In the genomic region with DNA sequence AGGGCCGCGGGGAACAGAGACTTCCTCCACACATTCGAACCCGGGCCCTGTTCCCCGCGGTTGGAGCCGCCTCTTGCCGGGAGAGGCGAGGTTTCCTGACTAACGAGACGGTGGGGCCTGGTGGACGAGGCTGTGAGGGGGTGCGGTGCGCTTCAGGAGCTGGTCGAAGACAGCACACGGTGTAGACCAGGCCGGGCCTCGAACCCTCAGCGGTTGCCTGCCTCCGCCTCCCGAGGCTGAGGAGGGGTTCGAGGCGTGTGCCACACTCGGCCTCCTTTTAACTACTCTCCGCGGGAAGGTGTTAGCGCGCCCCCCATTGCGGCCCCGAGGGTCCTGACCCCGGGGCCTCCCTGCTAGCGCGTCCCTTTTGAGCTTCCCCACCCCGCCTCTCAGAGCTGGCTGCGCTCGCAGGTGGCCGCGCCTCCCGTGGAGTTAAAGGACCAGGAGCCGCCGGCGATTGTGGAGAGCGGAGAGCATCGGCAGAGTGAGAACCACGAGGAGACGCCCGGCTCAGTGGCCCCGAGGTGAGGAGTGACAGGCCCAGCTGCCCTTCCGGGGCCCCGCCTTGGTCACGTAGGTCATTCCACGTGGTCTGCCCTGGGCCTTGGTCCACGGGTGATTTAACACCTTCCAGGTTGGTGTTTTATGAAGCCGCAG, we compare ENCODE assay signal across 9 mouse cellular contexts. TPM values are rescaled to one million over a fixed set of nuclear protein-coding genes. Genes with fewer than 3 reads are reported as not detected.
A peak's percentile ranks its signal among the peaks of the same experiment; 100 is the strongest.
DNase-seq lines count a peak whose midpoint lies in the region; ATAC-seq and TF ChIP-seq lines count a peak whose summit lies in the region.
"Had no signal": no experiment of that assay in that cellular context is flagged by ENCODE, and none has a peak within 500 bp of the region (broad histone marks: within the 10 kb centered on the region; RNA-seq: fewer than 3 reads in every experiment).

No protein-coding gene starts in this region.

- H3K4me3 ChIP-seq in cerebellum, adult 2 months (replicated peaks; ENCODE audit: insufficient read depth, low read depth, low read length), result peak overlapping the region; percentile 56
- H3K4me3 ChIP-seq in forebrain, embryonic 13.5 days, result peak overlapping the region; percentile 45
- H3K4me3 ChIP-seq in hindbrain, embryonic 16.5 days (ENCODE audit: low read length), result peak overlapping the region; percentile 56
- peak overlapping the region; percentile 65 for H3K4me3 ChIP-seq in liver, embryonic 12.5 days
- H3K4me3 ChIP-seq in midbrain, postnatal 0 days (ENCODE audit: low read depth, low read length), result peak overlapping the region; percentile 48

- 7% methylated on average over 54 of the region's 54 CpGs for WGBS in cerebellum, adult 2 months
- WGBS in forebrain, embryonic 13.5 days, result 3% methylated on average over 54 of the region's 54 CpGs
- 3% methylated on average over 51 of the region's 54 CpGs for WGBS in hindbrain, embryonic 16.5 days
- WGBS in liver, embryonic 12.5 days (ENCODE audit: insufficient replicate concordance), result 3% methylated on average over 54 of the region's 54 CpGs
- 5% methylated on average over 41 of the region's 54 CpGs for WGBS in midbrain, postnatal 0 days

- no peaks in the 10 kb centered on the region for H3K27me3 ChIP-seq in cerebellum, adult 2 months (ENCODE audit: control insufficient read depth, insufficient read depth, low read length)
- H3K27me3 ChIP-seq in forebrain, embryonic 13.5 days, result 0 out of 2 replicates have a peak, but pooled peaks cover 6% of the 10 kb centered on the region
- H3K27me3 ChIP-seq in hindbrain, embryonic 16.5 days (replicated peaks; ENCODE audit: control insufficient read depth, insufficient read depth, low read length), result peaks cover 3% of the 10 kb centered on the region; the same call in 1 of the 2 replicates
- H3K27me3 ChIP-seq in liver, embryonic 12.5 days (replicated peaks), result no peaks in the 10 kb centered on the region
- no peaks in the 10 kb centered on the region for H3K27me3 ChIP-seq in midbrain, postnatal 0 days (ENCODE audit: insufficient read depth, low read length)
- H3K27me3 ChIP-seq: CH12.LX had no signal

- peak in 1 of 2 experiments; percentile 29 for DNase-seq in cerebellum, adult 2 months
- DNase-seq in cerebellum, adult 11 months, result no peak
- DNase-seq in adrenal gland, adult 2 months, result peak; percentile 47
- no peak for DNase-seq in midbrain, postnatal 0 days (ENCODE audit: low spot score)
- peak; percentile 37 for DNase-seq in thymus, postnatal 25 days

- peaks cover 6% of the 10 kb centered on the region for H3K4me1 ChIP-seq in cerebellum, adult 2 months (ENCODE audit: control insufficient read depth, insufficient read depth, low read length)
- H3K4me1 ChIP-seq in forebrain, embryonic 13.5 days, result peaks cover 28% of the 10 kb centered on the region
- H3K4me1 ChIP-seq in hindbrain, embryonic 16.5 days (ENCODE audit: control insufficient read depth, insufficient read depth, low read depth, low read length), result peaks cover 13% of the 10 kb centered on the region
- peaks cover 47% of the 10 kb centered on the region for H3K4me1 ChIP-seq in liver, embryonic 12.5 days
- H3K4me1 ChIP-seq in midbrain, postnatal 0 days (ENCODE audit: insufficient read depth, low read length), result peaks cover 8% of the 10 kb centered on the region; the same call in 1 of the 2 replicates

- no peaks in the 10 kb centered on the region for H3K9me3 ChIP-seq in forebrain, embryonic 13.5 days (replicated peaks)
- no peaks in the 10 kb centered on the region for H3K9me3 ChIP-seq in hindbrain, embryonic 16.5 days (ENCODE audit: control insufficient read depth, low read length)
- no peaks in the 10 kb centered on the region for H3K9me3 ChIP-seq in liver, embryonic 12.5 days (replicated peaks)
- H3K9me3 ChIP-seq in midbrain, postnatal 0 days (ENCODE audit: low read length), result no peaks in the 10 kb centered on the region

- no peak overlapping the region for H3K27ac ChIP-seq in cerebellum, adult 2 months (ENCODE audit: insufficient read depth, low read length)
- H3K27ac ChIP-seq in forebrain, embryonic 13.5 days, result no peak overlapping the region
- H3K27ac ChIP-seq in hindbrain, embryonic 16.5 days (ENCODE audit: low read depth, low read length), result no peak overlapping the region
- peak overlapping the region; percentile 89 for H3K27ac ChIP-seq in liver, embryonic 12.5 days
- no peak overlapping the region for H3K27ac ChIP-seq in midbrain, postnatal 0 days (ENCODE audit: low read depth, low read length)

- H3K4me2 ChIP-seq in forebrain, embryonic 13.5 days, result peak overlapping the region; percentile 82
- peak overlapping the region; percentile 98 for H3K4me2 ChIP-seq in hindbrain, embryonic 16.5 days (ENCODE audit: low read length)
- H3K4me2 ChIP-seq in liver, embryonic 12.5 days, result peak overlapping the region; percentile 100
- H3K4me2 ChIP-seq in midbrain, postnatal 0 days (ENCODE audit: low read depth, low read length, poor library complexity, severe bottlenecking), result peak overlapping the region; percentile 84

- no peak for TF ChIP-seq CTCF in cerebellum, adult 2 months (IDR thresholded peaks at IDR 0.05; ENCODE audit: borderline replicate concordance, insufficient read depth, low read depth, low read length)
- no peak for TF ChIP-seq CTCF in midbrain, postnatal 0 days (IDR thresholded peaks at IDR 0.05)

- peak overlapping the region; percentile 65 for H3K9ac ChIP-seq in forebrain, embryonic 13.5 days
- peak overlapping the region; percentile 62 for H3K9ac ChIP-seq in hindbrain, embryonic 16.5 days (ENCODE audit: low read depth, low read length)
- peak overlapping the region; percentile 81 for H3K9ac ChIP-seq in liver, embryonic 12.5 days
- H3K9ac ChIP-seq in midbrain, postnatal 0 days (replicated peaks; ENCODE audit: low read length, poor library complexity, severe bottlenecking), result peak overlapping the region; percentile 55

- H3K36me3 ChIP-seq in forebrain, embryonic 13.5 days (ENCODE audit: poor library complexity, severe bottlenecking), result peaks cover 30% of the 10 kb centered on the region
- H3K36me3 ChIP-seq in hindbrain, embryonic 16.5 days (ENCODE audit: control insufficient read depth, insufficient read depth, low read length), result peaks cover 9% of the 10 kb centered on the region
- peaks cover 38% of the 10 kb centered on the region for H3K36me3 ChIP-seq in liver, embryonic 12.5 days
- peaks cover 23% of the 10 kb centered on the region for H3K36me3 ChIP-seq in midbrain, postnatal 0 days (ENCODE audit: insufficient read depth, low read length)

- peak; percentile 66 for ATAC-seq in forebrain, embryonic 13.5 days
- peak; percentile 49 for ATAC-seq in hindbrain, embryonic 16.5 days
- peak; percentile 70 for ATAC-seq in liver, embryonic 12.5 days
- ATAC-seq in midbrain, postnatal 0 days (ENCODE audit: low FRiP score), result peak; percentile 64

- TF ChIP-seq POLR2A in cerebellum, adult 2 months (IDR thresholded peaks at IDR 0.05; ENCODE audit: borderline replicate concordance, insufficient read depth, low read length), result no peak

RNA-seq across cellular contexts. Expression of a gene that starts 0.5 kb away (rescaled TPM):
- 6.0 and 7.5 TPM in 2 replicates for polyA plus RNA-seq in cerebellum, adult 2 months (2012; rRNA removed)
- total RNA-seq in adrenal gland, adult 2 months (2021), result 1 to 10 TPM; 8.0 to 8.7 TPM
- 0.80 and 2.1 TPM in 2 replicates for polyA plus RNA-seq in adrenal gland, adult 2 months (2012; rRNA removed)
- 80.3 and 85.1 TPM in 2 replicates for polyA plus RNA-seq in forebrain, embryonic 13.5 days (2015; fragmentation: Nextera tagmentation; extraction: Ambion mirVana)
- polyA plus RNA-seq in hindbrain, embryonic 16.5 days (2015; fragmentation: Nextera tagmentation; extraction: Ambion mirVana), result 38.1 and 46.6 TPM in 2 replicates
- polyA plus RNA-seq in liver, embryonic 12.5 days (2016; fragmentation: Nextera tagmentation; extraction: Ambion mirVana), result 110 TPM in 2 replicates
- 29.5 and 31.7 TPM in 2 replicates for total RNA-seq in midbrain, postnatal 0 days (2014; rRNA removed)
- polyA plus RNA-seq in midbrain, postnatal 0 days (2015; fragmentation: Nextera tagmentation; extraction: Ambion mirVana), result 56.2 and 61.4 TPM in 2 replicates
- total RNA-seq: CH12.LX had no signal

RNA-seq across cellular contexts. Expression of a gene that starts 15.6 kb away (rescaled TPM):
- 69.9 and 72.0 TPM in 2 replicates for polyA plus RNA-seq in cerebellum, adult 2 months (2012; rRNA removed)
- total RNA-seq in adrenal gland, adult 2 months (2021), result 10 to 100 TPM; 61.6 to 69.3 TPM
- 45.3 and 51.4 TPM in 2 replicates for polyA plus RNA-seq in adrenal gland, adult 2 months (2012; rRNA removed)
- 123 and 127 TPM in 2 replicates for polyA plus RNA-seq in forebrain, embryonic 13.5 days (2015; fragmentation: Nextera tagmentation; extraction: Ambion mirVana)
- polyA plus RNA-seq in hindbrain, embryonic 16.5 days (2015; fragmentation: Nextera tagmentation; extraction: Ambion mirVana), result 112 and 114 TPM in 2 replicates
- polyA plus RNA-seq in liver, embryonic 12.5 days (2016; fragmentation: Nextera tagmentation; extraction: Ambion mirVana), result 96.3 and 98.6 TPM in 2 replicates
- total RNA-seq in midbrain, postnatal 0 days (2014; rRNA removed), result 74.8 and 84.6 TPM in 2 replicates
- polyA plus RNA-seq in midbrain, postnatal 0 days (2015; fragmentation: Nextera tagmentation; extraction: Ambion mirVana), result 92.7 and 103 TPM in 2 replicates

RNA-seq across cellular contexts. Expression of a gene that starts 21.3 kb away (rescaled TPM):
- polyA plus RNA-seq in cerebellum, adult 2 months (2012; rRNA removed), result 88.2 and 95.2 TPM in 2 replicates
- 10 to 100 TPM; 50.1 to 59.0 TPM for total RNA-seq in adrenal gland, adult 2 months (2021)
- polyA plus RNA-seq in adrenal gland, adult 2 months (2012; rRNA removed), result 652 and 657 TPM in 2 replicates
- polyA plus RNA-seq in forebrain, embryonic 13.5 days (2015; fragmentation: Nextera tagmentation; extraction: Ambion mirVana), result 33.2 and 34.2 TPM in 2 replicates
- 41.4 and 42.8 TPM in 2 replicates for polyA plus RNA-seq in hindbrain, embryonic 16.5 days (2015; fragmentation: Nextera tagmentation; extraction: Ambion mirVana)
- polyA plus RNA-seq in liver, embryonic 12.5 days (2016; fragmentation: Nextera tagmentation; extraction: Ambion mirVana), result 41.1 and 44.3 TPM in 2 replicates
- total RNA-seq in midbrain, postnatal 0 days (2014; rRNA removed), result 22.1 and 30.5 TPM in 2 replicates
- 33.2 and 35.3 TPM in 2 replicates for polyA plus RNA-seq in midbrain, postnatal 0 days (2015; fragmentation: Nextera tagmentation; extraction: Ambion mirVana)

RNA-seq across cellular contexts. Expression of a gene that starts 25.7 kb away (rescaled TPM):
- polyA plus RNA-seq in cerebellum, adult 2 months (2012; rRNA removed), result 343 and 394 TPM in 2 replicates
- total RNA-seq in adrenal gland, adult 2 months (2021), result 100 to 1,000 TPM; 684 to 730 TPM
- 88.2 and 91.2 TPM in 2 replicates for polyA plus RNA-seq in adrenal gland, adult 2 months (2012; rRNA removed)
- polyA plus RNA-seq in forebrain, embryonic 13.5 days (2015; fragmentation: Nextera tagmentation; extraction: Ambion mirVana), result 549 and 569 TPM in 2 replicates
- polyA plus RNA-seq in hindbrain, embryonic 16.5 days (2015; fragmentation: Nextera tagmentation; extraction: Ambion mirVana), result 743 and 792 TPM in 2 replicates
- polyA plus RNA-seq in liver, embryonic 12.5 days (2016; fragmentation: Nextera tagmentation; extraction: Ambion mirVana), result 590 and 610 TPM in 2 replicates
- 369 and 436 TPM in 2 replicates for total RNA-seq in midbrain, postnatal 0 days (2014; rRNA removed)
- polyA plus RNA-seq in midbrain, postnatal 0 days (2015; fragmentation: Nextera tagmentation; extraction: Ambion mirVana), result 444 and 445 TPM in 2 replicates

RNA-seq across cellular contexts. Expression of a gene that starts 29.3 kb away (rescaled TPM):
- 0.31 and 0.41 TPM in 2 replicates for polyA plus RNA-seq in cerebellum, adult 2 months (2012; rRNA removed)
- under 1 TPM; 0.17 to 0.23 TPM for total RNA-seq in adrenal gland, adult 2 months (2021)
- 0.41 and 0.61 TPM in 2 replicates for polyA plus RNA-seq in adrenal gland, adult 2 months (2012; rRNA removed)
- polyA plus RNA-seq in forebrain, embryonic 13.5 days (2015; fragmentation: Nextera tagmentation; extraction: Ambion mirVana), result 0.74 and 1.2 TPM in 2 replicates
- 0.39 and 0.56 TPM in 2 replicates for polyA plus RNA-seq in hindbrain, embryonic 16.5 days (2015; fragmentation: Nextera tagmentation; extraction: Ambion mirVana)
- 517 and 552 TPM in 2 replicates for polyA plus RNA-seq in liver, embryonic 12.5 days (2016; fragmentation: Nextera tagmentation; extraction: Ambion mirVana)
- total RNA-seq in midbrain, postnatal 0 days (2014; rRNA removed), result 0.52 TPM in 1 of 2 replicates, not detected in the other
- 0.36 and 0.52 TPM in 2 replicates for polyA plus RNA-seq in midbrain, postnatal 0 days (2015; fragmentation: Nextera tagmentation; extraction: Ambion mirVana)

Comparison
In these comparisons a context has a peak if more than half of its experiments do, and no peak if none do; other contexts are left out.
1. DNase-seq: peak in adrenal gland, adult 2 months (single experiment) and thymus, postnatal 25 days (single experiment); none in cerebellum, adult 11 months (single experiment) and midbrain, postnatal 0 days (single experiment).
2. Peak in every context shown above with its lines, with median percentiles within 50 percentile points of each other: H3K4me3 ChIP-seq, ATAC-seq, H3K4me2 ChIP-seq and H3K9ac ChIP-seq.